Mouse (Mus musculus) retina, adult 2 months (tissue): Measurements from ENCODE around the gene Bpifa3.
"Not testable (repeated sequence)": the region's sequence is repeated elsewhere in the genome, so short reads cannot be mapped to it uniquely, and the experiment has no call there.

Experiments used
- DNase-seq: peaks from one replicate; pipeline ENCODE4 v3.0.0-alpha.2; 2012; ENCODE audit warnings: low read depth, low spot score

Bpifa3 gene

DNA sequence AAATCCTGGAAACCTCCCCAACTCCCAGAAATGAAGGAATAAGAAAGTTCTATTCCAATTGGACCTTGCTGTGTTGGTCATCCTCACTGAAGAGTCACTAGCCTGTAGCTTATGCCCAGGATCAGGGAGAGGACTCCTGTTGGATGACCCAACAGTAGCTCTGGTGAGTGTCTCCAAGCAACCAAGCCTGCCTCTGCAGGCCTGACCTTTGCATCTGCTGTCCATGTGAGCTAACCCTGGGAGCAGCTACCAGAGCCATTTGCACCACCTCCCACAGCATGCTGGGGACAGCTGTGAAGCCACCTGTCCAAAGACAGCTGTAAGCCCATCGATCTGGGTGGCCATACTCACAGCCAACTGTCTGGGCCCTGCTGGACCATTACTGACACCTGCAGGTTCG is at the start of gene Bpifa3:
TSS of gene Bpifa3 (plus strand) at position 217 of the 400 bp plus-strand sequence.
- DNase-seq = no peak

DNA sequence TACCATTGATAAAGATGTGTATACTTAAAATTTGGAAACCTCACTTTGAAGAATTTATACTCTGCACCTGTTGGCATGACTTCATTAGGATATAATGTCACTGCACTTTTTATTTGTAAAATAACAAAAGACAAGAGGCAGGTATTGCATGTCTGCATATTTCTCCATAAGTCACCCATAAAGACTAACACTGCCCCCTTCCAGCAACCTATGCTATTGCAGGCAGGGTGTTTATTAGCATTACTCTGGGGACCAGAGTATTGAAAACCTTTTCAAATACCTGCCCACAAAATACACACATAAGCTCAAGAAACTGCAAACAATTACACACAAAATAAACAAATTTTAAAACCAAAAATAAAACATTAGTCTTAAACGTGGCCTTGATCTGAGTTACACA is 32.4 kb upstream of the Bpifa3 start:
- no peak for DNase-seq

DNA sequence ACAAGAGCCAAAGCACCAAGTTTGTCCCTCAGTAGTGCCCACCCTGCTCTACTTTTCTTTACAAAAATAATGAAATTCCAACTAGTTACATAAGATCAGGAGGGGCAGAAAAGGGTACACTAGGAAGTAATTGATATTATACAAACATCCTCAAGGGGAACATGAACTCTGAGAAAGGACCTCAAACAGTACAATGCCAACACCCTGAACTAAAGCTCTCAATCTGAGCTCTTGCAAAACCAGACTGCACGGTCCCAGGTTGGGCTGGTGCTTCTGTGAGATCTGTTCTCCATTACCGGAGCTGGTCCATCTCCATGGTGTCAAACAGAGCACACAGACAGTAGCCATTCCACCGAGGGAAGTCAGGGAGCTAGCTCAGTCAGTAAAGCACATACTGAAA is 12.8 kb upstream of the Bpifa3 start:
- DNase-seq = no peak

DNA sequence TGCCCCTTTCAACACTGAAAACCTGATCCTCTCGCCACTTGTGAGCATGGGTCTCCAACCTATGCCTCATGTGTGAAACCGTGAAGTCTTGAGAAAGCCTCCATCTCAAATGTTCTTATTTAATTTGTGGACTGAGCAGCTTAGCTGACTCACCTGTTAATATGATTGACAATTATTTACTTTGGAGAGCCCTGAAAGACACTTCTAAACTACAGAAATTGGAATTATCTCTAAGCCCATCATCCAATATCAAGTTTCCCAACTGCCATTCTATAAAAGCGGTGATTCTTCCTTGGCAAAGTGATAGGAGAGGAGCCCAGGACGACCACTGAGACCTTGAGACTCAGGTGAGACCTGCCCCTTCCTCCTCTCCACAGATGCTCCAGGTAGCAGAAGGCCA is 12.4 kb downstream of the Bpifa3 start, which contains the start of gene Bpifa1:
TSS of gene Bpifa1 (plus strand) at position 301 of the 400 bp plus-strand sequence.
- DNase-seq = no peak

DNA sequence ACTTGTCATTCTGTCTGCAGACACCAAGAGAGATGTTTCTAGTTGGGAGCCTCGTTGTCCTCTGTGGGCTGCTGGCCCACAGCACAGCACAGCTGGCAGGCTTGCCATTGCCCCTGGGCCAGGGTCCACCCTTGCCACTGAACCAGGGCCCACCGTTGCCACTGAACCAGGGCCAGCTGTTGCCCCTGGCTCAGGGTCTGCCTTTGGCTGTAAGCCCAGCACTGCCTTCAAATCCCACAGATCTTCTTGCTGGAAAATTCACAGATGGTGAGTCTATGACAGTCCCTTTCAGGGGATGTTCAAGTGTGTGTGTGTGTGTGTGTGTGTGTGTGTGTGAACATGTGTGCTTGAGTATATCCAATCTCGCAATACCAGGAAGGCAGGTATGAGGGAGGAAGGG is 13.6 kb downstream of the Bpifa3 start:
- DNase-seq = no peak

DNA sequence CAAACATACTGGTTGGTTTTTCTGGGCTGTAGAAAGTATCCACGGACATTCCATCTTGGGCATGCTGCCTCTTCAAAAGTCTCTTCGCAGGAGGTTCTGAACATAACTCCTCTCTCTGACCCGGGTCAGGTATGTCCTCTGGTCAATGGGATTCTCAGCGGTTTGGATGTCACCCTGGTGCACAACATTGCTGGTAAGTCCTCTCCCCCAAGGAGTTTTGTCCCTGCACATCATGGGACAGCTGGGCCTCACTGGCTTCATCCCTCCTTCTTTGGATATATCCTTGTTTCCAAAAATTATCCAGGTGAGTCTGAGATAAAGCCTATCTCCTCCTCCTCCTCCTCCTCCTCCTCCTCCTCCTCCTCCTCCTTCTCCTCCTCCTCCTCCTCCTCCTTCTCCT is 17.4 kb downstream of the Bpifa3 start:
- DNase-seq = no peak

DNA sequence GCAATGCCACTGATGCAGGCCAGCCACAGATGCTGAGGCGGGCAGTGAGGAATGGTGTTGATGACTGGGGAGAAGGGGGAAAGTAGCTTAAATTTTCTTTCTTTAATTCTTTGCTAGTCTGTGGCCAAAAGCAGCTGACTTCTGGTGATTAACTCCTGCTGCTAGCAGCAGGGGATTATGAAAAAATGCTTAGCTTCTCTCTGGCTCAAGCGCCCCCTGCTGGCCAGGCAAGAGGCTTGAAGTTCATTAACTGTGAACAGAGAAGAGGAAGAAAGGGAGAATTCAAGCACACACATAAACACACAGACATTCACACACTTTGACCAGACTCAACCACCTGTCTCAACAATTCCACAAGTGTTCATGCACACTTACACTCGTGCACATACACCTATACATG is 28.3 kb downstream of the Bpifa3 start:
- DNase-seq = peak; percentile 34

DNA sequence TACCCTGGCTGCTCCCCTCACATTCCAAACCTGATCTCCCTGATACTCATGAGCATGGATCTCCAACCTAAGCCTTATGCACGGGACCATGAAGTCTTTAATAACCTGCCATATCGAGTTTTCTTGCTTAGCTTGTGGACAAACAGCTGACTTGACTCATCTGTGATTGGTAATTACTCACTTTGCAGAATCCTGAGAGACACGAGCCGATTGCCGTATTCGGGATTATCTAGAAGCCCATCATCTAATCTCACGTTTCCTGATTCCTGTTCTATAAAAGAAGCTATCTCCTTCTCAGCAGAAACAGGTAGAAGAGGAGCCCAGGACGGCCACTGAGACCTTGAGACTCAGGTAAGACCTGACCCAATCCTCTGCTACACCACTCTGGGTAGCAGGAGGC is 32.2 kb downstream of the Bpifa3 start, which contains the start of gene Bpifa5:
TSS of gene Bpifa5 (plus strand) at position 301 of the 400 bp plus-strand sequence.
- DNase-seq = no peak

DNA sequence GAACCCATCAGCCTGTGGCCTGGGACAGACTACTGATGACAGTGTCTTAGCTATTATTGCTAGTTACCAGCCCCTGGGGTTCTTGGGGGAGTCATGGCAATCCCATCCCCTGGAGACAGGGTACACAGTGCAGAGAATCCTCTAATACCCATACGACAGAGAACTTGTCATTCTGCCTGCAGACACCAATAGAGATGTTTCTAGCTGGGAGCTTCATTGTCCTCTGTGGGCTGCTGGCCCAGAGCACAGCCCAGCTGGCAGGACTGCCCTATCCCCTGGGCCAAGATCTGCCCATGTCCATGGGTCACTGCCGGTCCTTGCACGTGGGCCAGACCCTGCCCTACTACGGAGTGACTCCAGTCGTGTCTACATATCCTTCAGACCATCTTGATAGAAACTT is 33.2 kb downstream of the Bpifa3 start:
- DNase-seq = no peak

DNA sequence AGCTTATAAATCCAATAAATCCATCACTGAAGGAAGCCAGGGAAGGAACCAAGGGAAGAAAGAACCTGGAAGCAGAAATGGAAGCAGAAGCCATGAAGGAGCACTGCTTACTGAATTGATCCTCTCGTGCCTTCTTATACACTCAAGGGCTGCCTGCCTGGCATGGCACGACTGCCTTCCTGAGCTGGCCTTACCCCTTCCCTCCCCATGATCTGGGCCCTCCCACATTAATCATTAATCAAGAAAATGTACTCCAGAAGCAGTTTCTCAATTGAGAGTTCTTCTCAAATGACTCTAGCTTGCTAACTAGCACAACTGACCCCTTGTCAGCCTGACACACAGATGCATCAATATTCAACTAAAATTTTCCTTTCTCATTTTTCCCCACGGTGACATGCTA is 39.0 kb downstream of the Bpifa3 start:
- DNase-seq = no peak

DNA sequence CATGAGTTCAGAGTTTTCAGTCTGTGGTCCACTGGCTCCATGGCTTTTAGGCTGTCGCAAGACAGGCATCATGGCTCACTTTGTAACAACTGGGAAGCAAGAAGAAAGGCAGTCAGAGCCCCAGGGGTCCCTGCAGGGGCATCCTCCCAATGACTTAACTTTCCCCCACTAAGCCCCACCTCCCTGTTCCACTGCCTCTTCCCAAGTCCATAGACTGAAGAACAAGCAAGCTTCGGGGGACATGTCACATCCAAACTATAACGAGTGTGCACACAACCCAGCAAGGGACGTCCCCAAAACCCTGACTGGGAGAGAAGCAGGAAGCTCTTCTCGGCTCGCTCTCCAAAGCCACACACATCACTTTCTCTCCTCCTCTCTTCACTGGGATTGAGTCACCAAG is 41.5 kb downstream of the Bpifa3 start:
- DNase-seq = no peak

DNA sequence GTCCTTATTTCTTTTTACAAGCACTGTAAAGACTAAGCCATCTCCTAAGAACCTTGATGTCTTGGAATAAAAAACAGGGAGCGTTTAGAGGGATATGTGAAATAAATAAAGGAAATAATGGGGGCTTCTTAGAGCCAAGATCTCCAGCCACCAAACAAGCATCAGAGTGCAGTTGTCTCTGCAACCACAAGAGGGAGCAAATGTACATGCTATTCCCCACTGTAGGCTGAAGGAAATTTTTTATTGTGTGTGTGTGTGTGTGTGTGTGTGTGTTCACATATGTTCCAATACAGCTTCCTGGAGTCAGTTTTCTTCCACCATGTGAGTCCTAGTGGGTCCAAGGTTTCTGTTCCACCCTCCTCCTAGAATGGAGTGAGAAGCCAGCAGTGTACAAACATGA is 43.2 kb downstream of the Bpifa3 start:
- DNase-seq = no peak

DNA sequence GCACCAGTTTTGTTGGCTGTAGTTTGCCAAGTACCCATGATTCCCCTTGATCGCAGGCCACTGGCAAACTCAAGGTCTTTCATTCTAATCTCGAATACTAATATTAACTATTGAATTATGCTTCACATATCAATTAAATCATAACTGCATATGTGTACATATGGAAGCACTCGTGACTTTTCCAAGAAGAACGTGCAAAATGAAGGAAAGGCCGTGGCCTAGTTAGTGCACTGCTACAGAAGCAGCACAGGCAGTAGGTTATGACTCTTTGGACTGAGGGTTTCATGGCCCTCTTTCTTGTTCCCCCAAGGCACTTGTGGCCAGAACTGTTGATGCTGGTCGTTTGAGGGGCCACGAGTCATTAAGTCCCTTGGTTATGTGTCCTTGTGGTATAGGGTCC is 51.8 kb downstream of the Bpifa3 start:
- not testable (repeated sequence) for DNase-seq

DNA sequence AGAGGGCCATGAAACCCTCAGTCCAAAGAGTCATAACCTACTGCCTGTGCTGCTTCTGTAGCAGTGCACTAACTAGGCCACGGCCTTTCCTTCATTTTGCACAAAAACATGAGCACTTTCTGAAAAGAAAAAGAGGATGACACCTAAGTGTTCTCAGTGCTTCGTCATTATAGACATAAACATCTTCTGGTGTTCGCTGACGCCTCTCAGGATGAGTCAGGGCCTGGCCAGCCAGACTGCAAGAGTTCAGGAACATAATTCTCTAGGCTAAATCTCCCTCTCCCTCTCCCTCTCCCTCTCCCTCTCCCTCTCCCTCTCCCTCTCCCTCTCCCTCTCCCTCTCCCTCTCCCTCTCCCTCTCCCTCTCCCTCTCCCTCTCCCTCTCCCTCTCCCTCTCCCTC is 52.9 kb downstream of the Bpifa3 start:
- DNase-seq = not testable (repeated sequence)

DNA sequence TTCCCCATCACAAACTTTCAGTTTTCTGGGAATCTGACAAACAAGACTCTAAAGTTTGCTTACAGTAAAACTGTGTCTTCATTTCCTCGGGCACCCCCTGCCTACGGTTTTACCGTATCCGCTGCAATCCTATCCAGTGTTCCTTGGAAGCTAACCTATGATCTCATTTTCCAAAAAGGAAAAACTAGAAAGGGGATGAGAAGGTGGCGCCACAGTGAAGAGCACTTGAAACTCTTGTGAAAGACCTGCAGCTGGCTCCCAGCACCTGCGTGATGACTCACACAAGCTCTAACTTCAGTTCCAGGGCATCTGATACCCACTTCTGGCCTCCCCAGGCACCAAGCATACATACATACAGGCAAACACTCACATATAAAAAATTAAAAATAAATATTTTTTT is 55.2 kb downstream of the Bpifa3 start:
- DNase-seq = no peak

DNA sequence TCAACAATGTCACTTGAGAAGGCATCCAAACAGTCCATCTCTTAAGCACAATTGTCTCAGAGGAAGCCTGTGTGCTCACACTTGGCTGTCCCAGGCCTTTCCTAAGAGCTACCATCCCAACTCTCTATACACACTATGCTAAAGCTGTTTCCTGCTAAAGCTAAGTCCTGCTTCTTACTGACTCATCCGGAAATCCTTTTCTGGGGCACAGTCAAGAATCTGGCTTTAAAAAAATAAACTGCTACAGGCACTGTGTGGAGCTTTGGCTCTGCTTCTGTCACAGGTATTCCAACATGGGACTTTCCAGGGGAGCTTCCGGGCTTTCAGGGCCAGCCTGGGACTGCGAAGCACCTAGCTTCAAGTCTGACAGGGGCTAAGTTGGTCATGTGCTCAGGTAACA is 55.6 kb downstream of the Bpifa3 start:
- DNase-seq = no peak

DNA sequence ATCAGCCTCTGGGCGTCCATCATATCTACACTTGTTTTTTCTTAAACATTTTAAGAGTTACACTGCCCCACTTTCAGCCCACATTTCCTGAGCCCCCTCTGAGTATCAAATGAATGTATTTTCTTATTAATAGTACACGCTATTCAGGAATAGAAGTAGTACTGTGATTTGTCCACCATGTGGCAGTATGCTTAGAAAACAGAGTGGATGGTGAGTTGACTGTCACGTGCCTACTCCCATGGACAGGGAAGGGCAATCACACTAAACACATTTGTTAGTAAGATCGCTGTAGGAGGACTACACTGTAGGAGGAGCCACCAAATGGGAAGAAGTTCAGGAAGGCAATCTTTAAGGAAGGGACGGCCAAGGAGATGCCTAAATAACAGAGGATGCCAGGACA is 57.3 kb downstream of the Bpifa3 start:
- no peak for DNase-seq
